Mouse (Mus musculus) frontal cortex, postnatal 36 days (tissue): ENCODE data around the gene Plppr1.

ENCODE experiments used
- DNase-seq, 2 experiments: peaks; one replicate each; pipeline ENCODE4 v3.0.0; 2022; ENCODE audit warnings: low spot score in 2 of 2

Plppr1 gene

GRCm38 (mm10) chr4:49118842-49119241 is 59.8 kb downstream of the Plppr1 start:
- DNase-seq: no peak

- DNase-seq: no peak
These were observed 85.7 kb downstream of the Plppr1 start for GRCm38 (mm10) chr4:49144798-49145197.

GRCm38 (mm10) chr4:49148775-49149174 is 89.7 kb downstream of the Plppr1 start:
- DNase-seq: no peak

GRCm38 (mm10) chr4:49149251-49149650 is 90.2 kb downstream of the Plppr1 start:
- no peak for DNase-seq

- peak; percentile 57 to 74 for DNase-seq
These were observed 94.8 kb downstream of the Plppr1 start for GRCm38 (mm10) chr4:49153849-49154248.

GRCm38 (mm10) chr4:49156781-49157180 is 97.7 kb downstream of the Plppr1 start:
- no peak for DNase-seq

- DNase-seq: no peak
These were observed 104.2 kb downstream of the Plppr1 start for GRCm38 (mm10) chr4:49163285-49163684.

GRCm38 (mm10) chr4:49166391-49166790 is 107.3 kb downstream of the Plppr1 start:
- no peak for DNase-seq

- DNase-seq: no peak
These were observed 108.0 kb downstream of the Plppr1 start for GRCm38 (mm10) chr4:49167030-49167429.

- no peak for DNase-seq
These were observed 110.4 kb downstream of the Plppr1 start for GRCm38 (mm10) chr4:49169498-49169897.

- no peak for DNase-seq
These were observed 119.0 kb downstream of the Plppr1 start for GRCm38 (mm10) chr4:49178101-49178500.

- DNase-seq: no peak
These were observed 119.8 kb downstream of the Plppr1 start for GRCm38 (mm10) chr4:49178891-49179290.

- no peak for DNase-seq
These were observed 120.6 kb downstream of the Plppr1 start for GRCm38 (mm10) chr4:49179471-49180181.

- DNase-seq: no peak
These were observed 131.0 kb downstream of the Plppr1 start for GRCm38 (mm10) chr4:49189991-49190526.

GRCm38 (mm10) chr4:49197125-49197747 is 138.2 kb downstream of the Plppr1 start:
- DNase-seq: no peak

- DNase-seq: peak in 1 of 2 experiments; percentile 31
These were observed 151.4 kb downstream of the Plppr1 start for GRCm38 (mm10) chr4:49210457-49210856.

- DNase-seq: peak in 1 of 2 experiments; percentile 13
These were observed 152.5 kb downstream of the Plppr1 start for GRCm38 (mm10) chr4:49211582-49211981.

GRCm38 (mm10) chr4:49212616-49213544 is 153.8 kb downstream of the Plppr1 start:
- peak in 1 of 2 experiments; percentile 23 for DNase-seq

- DNase-seq: no peak
These were observed 155.3 kb downstream of the Plppr1 start for GRCm38 (mm10) chr4:49214341-49214740.

- no peak for DNase-seq
These were observed 164.4 kb downstream of the Plppr1 start for GRCm38 (mm10) chr4:49223501-49223900.

GRCm38 (mm10) chr4:49225021-49225420 is 165.9 kb downstream of the Plppr1 start:
- DNase-seq: peak in 1 of 2 experiments; percentile 23
